27 mouse cellular contexts compared by ENCODE assay signal in genomic region chr6:108922564-108922963, GRCm38 (mm10).
DNase-seq lines count a peak whose midpoint lies in the region; TF ChIP-seq lines count a peak whose summit lies in the region.
"Had no signal": no experiment of that assay in that cellular context is flagged by ENCODE, and none has a peak within 500 bp of the region (broad histone marks: within the 10 kb centered on the region; RNA-seq: fewer than 3 reads in every experiment).

No protein-coding gene starts in this region.

- no peak overlapping the region for H3K4me3 ChIP-seq in CH12.LX (replicated peaks in 1 of 3; ENCODE audit: low read depth in 2 of 3, low read length in 2 of 3, poor library complexity in 1 of 3)
- H3K4me3 ChIP-seq: embryonic facial prominence, embryonic 10.5 days; forebrain, embryonic 10.5 days; hindbrain, embryonic 10.5 days; layer of hippocampus, adult 2 months; limb, embryonic 12.5 days; liver, embryonic 13.5 days; neural tube, embryonic 12.5 days had no signal

- no peaks in the 10 kb centered on the region for H3K79me2 ChIP-seq in CH12.LX (replicated peaks; ENCODE audit: control insufficient read depth, extremely low read depth, insufficient read depth, poor library complexity, severe bottlenecking)

- no peak for TF ChIP-seq POLR2A in CH12.LX (IDR thresholded peaks at IDR 0.05; ENCODE audit: low read depth, low read length)

- no peak for TF ChIP-seq CTCF in CH12.LX (conservative IDR thresholded peaks at IDR 0.05 in 1 of 2, IDR thresholded peaks at IDR 0.05 in 1 of 2; ENCODE audit: low read depth in 2 of 2, low read length in 2 of 2)

- no peaks in the 10 kb centered on the region for H3K27me3 ChIP-seq in CH12.LX (replicated peaks)
- H3K27me3 ChIP-seq: limb, embryonic 12.5 days; liver, embryonic 13.5 days; neural tube, embryonic 12.5 days had no signal

- no peak overlapping the region for H3K27ac ChIP-seq in CH12.LX (ENCODE audit: insufficient read depth, low read depth)
- H3K27ac ChIP-seq: embryonic facial prominence, embryonic 10.5 days; forebrain, embryonic 10.5 days; hindbrain, embryonic 10.5 days; layer of hippocampus, adult 2 months; limb, embryonic 12.5 days; liver, embryonic 13.5 days; neural tube, embryonic 12.5 days had no signal

- DNase-seq in CD4-positive, CD25-positive, alpha-beta regulatory T cell, adult 2 months (ENCODE audit: low read depth, low spot score): peak; percentile 71
- DNase-seq in CH12.LX (ENCODE audit: extremely low read depth) (peak; percentile 51), liver (no peak)
- DNase-seq in induced T-regulatory cell, adult 2 months (ENCODE audit: low read depth): peak; percentile 70
- peak; percentile 68 for DNase-seq in naive thymus-derived CD4-positive, alpha-beta T cell, adult 2 months (ENCODE audit: low read depth)
- no peak for DNase-seq in frontal cortex, adult 2 months (ENCODE audit: extremely low spot score in 1 of 2, low spot score in 1 of 2)
- no peak for DNase-seq in heart, adult 9 months (ENCODE audit: low spot score in 2 of 2)
- no peak for DNase-seq in left cerebral cortex, postnatal 36 days (ENCODE audit: low spot score in 2 of 2)
- DNase-seq: adrenal gland, postnatal 10 days; cerebellum, adult 9-11 months; forebrain, postnatal 0 days; gastrocnemius, postnatal 36 days; kidney, postnatal 25 days; liver, embryonic 13.5 days; lung, embryonic 14.5 days; lung, postnatal 36 days; retina, postnatal 1 day; right cerebral cortex, postnatal 25 days; spleen, adult 18-20 months had no signal

- TF ChIP-seq EP300 in CH12.LX (IDR thresholded peaks at IDR 0.05; ENCODE audit: low read length): 0 out of 2 replicates have a peak, but pooled peaks have one; percentile 21

- no peak for TF ChIP-seq RAD21 in CH12.LX (IDR thresholded peaks at IDR 0.05; ENCODE audit: low read depth, low read length)

- H3K9me3 ChIP-seq in CH12.LX (replicated peaks; ENCODE audit: low read length): no peaks in the 10 kb centered on the region
- H3K9me3 ChIP-seq: embryonic facial prominence, embryonic 10.5 days; forebrain, embryonic 10.5 days; hindbrain, embryonic 10.5 days; limb, embryonic 12.5 days; liver, embryonic 13.5 days; neural tube, embryonic 12.5 days had no signal

- dilution Hi-C loops in CH12.LX (cut with MboI; ENCODE audit: extremely low pct_ligation_motif_present, extremely low pct_unique_long_range_greater_than_20kb, low sequenced_read_pairs): no loop called here

- H3K4me2 ChIP-seq in CH12.LX (ENCODE audit: insufficient read depth, low read depth, poor library complexity, severe bottlenecking): no peak overlapping the region
- H3K4me2 ChIP-seq: heart, embryonic 11.5 days; limb, embryonic 12.5 days; liver, embryonic 13.5 days; lung, embryonic 14.5 days; midbrain, embryonic 11.5 days; neural tube, embryonic 12.5 days had no signal

- H3K36me3 ChIP-seq in CH12.LX (replicated peaks in 1 of 2; ENCODE audit: control insufficient read depth in 1 of 2, insufficient read depth in 1 of 2, low read length in 1 of 2): no peaks in the 10 kb centered on the region
- H3K36me3 ChIP-seq: embryonic facial prominence, embryonic 10.5 days; forebrain, embryonic 10.5 days; hindbrain, embryonic 10.5 days; limb, embryonic 12.5 days; liver, embryonic 13.5 days; neural tube, embryonic 12.5 days had no signal

- H3K9ac ChIP-seq in CH12.LX (ENCODE audit: insufficient read depth, low read depth): no peak overlapping the region
- H3K9ac ChIP-seq: forebrain, postnatal 0 days; limb, embryonic 12.5 days; liver, embryonic 13.5 days; lung, embryonic 14.5 days; neural tube, embryonic 12.5 days had no signal

- peaks cover 5 to 17% of the 10 kb centered on the region in 2 experiments for H3K4me1 ChIP-seq in CH12.LX (ENCODE audit: control insufficient read depth in 1 of 2, insufficient read depth in 2 of 2)
- H3K4me1 ChIP-seq: embryonic facial prominence, embryonic 10.5 days; hindbrain, embryonic 10.5 days; limb, embryonic 12.5 days; liver, embryonic 13.5 days; neural tube, embryonic 12.5 days had no signal

- intact Hi-C loops in left cerebral cortex, postnatal 36 days (cut with DNase I): no loop called here

- in situ Hi-C loops in CH12.LX (cut with MboI; ENCODE audit: low pct_ligation_motif_present, low pct_unique_long_range_greater_than_20kb, low sequenced_read_pairs): no loop called here

TF ChIP-seq in CH12.LX, 34 proteins besides CTCF, POLR2A, EP300 and RAD21:
- no peak for TF ChIP-seq ELF1 (IDR thresholded peaks at IDR 0.05; ENCODE audit: low read depth, low read length)
- TF ChIP-seq NELFE (IDR thresholded peaks at IDR 0.05; ENCODE audit: low read depth, low read length): no peak
- TF ChIP-seq MAX (IDR thresholded peaks at IDR 0.05; ENCODE audit: low read length): 0 out of 2 replicates have a peak, but pooled peaks have one; percentile 27

Comparison
In these comparisons a context has a peak if more than half of its experiments do, and no peak if none do; other contexts are left out.
1. DNase-seq: peak in CD4-positive, CD25-positive, alpha-beta regulatory T cell, adult 2 months (single experiment), CH12.LX (single experiment), induced T-regulatory cell, adult 2 months (single experiment) and naive thymus-derived CD4-positive, alpha-beta T cell, adult 2 months (single experiment); none in frontal cortex, adult 2 months (0 of 2), heart, adult 9 months (0 of 2), liver (single experiment) and left cerebral cortex, postnatal 36 days (0 of 2).